Mouse (Mus musculus) activated CD4-positive, CD25-positive, alpha-beta regulatory T cell (primary cell): ENCODE results near the gene Cdk5rap1. TPM values are rescaled to one million over a fixed set of nuclear protein-coding genes. Genes with fewer than 3 reads are reported as not detected.

Source experiments
- polyA plus RNA-seq, 2 experiments: library from polyadenylated mRNA; unstranded; fragments of 100-300 nt; shearing (Covaris generic); gene quantifications; one replicate each; pipeline ENCODE4 v1.2.1; 2017

The Cdk5rap1 gene
- 10 to 100 TPM; 17.7 to 32.1 TPM for polyA plus RNA-seq

GRCm38 (mm10) chr2:154372842-154373500 lies at the start of gene Cdk5rap1:
Cdk5rap1 (minus strand) TSS chr2:154373010.

GRCm38 (mm10) chr2:154407643-154408445 lies 35.0 kb upstream of the Cdk5rap1 start, which contains the start of gene Snta1:
Snta1 (minus strand) TSS chr2:154408099.

GRCm38 (mm10) chr2:154306927-154307326 lies 65.9 kb downstream of the Cdk5rap1 start, which contains the start of gene Bpifb9b:
Bpifb9b (plus strand) TSS chr2:154307227.

Other genes with a start within 250 kb of the Cdk5rap1 start
- gene Bpifa3, start 242.7 kb downstream of the Cdk5rap1 start, polyA plus RNA-seq, result not detected
- gene Bpifa1, start 230.1 kb downstream of the Cdk5rap1 start, polyA plus RNA-seq, result not detected
- not detected for gene Bpifa5, start 210.4 kb downstream of the Cdk5rap1 start, polyA plus RNA-seq
- gene Bpifb1, start 182.2 kb downstream of the Cdk5rap1 start, polyA plus RNA-seq, result not detected
- gene Bpifb5, start 149.3 kb downstream of the Cdk5rap1 start, polyA plus RNA-seq, result not detected
- not detected for gene Bpifb9a, start 115.2 kb downstream of the Cdk5rap1 start, polyA plus RNA-seq
- not detected for gene Bpifb9b, start 65.8 kb downstream of the Cdk5rap1 start, polyA plus RNA-seq
- under 1 TPM in 1 of 2 experiments, not detected in 1; 0.37 TPM for gene Snta1, start 35.1 kb upstream of the Cdk5rap1 start, polyA plus RNA-seq
- 10 to 100 TPM; 21.1 to 27.1 TPM for gene Cbfa2t2, start 63.5 kb upstream of the Cdk5rap1 start, polyA plus RNA-seq
- gene 1700003F12Rik, start 174.1 kb upstream of the Cdk5rap1 start, polyA plus RNA-seq, result 1 to 10 TPM in 1 of 2 experiments, not detected in 1; 2.2 TPM
- gene Actl10, start 178.8 kb upstream of the Cdk5rap1 start, polyA plus RNA-seq, result under 1 TPM in 1 of 2 experiments, not detected in 1; 0.18 TPM
- gene Necab3, start 185.9 kb upstream of the Cdk5rap1 start, polyA plus RNA-seq, result under 1 TPM; 0.55 to 0.75 TPM
- gene E2f1, start 196.9 kb upstream of the Cdk5rap1 start, polyA plus RNA-seq, result 1 to 10 TPM; 9.0 to 9.8 TPM
- gene Pxmp4, start 230.7 kb upstream of the Cdk5rap1 start, polyA plus RNA-seq, result 10 to 100 TPM; 26.8 to 32.7 TPM
- gene Zfp341, start 240.3 kb upstream of the Cdk5rap1 start, polyA plus RNA-seq, result under 1 TPM; 0.44 to 0.58 TPM
- under 1 TPM in 1 of 2 experiments, not detected in 1; 0.61 TPM for gene 4930519P11Rik, start 240.4 kb upstream of the Cdk5rap1 start, polyA plus RNA-seq